Mouse (Mus musculus): Measurements from ENCODE around the gene Sh3pxd2a. TPM values are rescaled to one million over a fixed set of nuclear protein-coding genes. Genes with fewer than 3 reads are reported as not detected.

Gene Sh3pxd2a
- total RNA-seq, 2 experiments from 2014 or later: 124 to 134 TPM

- DNase-seq (ENCODE audit: low spot score in 2 of 2): no peak
Observed at GRCm38 (mm10) chr19:47285581-47285980, 178.6 kb downstream of the Sh3pxd2a start.

DNA sequence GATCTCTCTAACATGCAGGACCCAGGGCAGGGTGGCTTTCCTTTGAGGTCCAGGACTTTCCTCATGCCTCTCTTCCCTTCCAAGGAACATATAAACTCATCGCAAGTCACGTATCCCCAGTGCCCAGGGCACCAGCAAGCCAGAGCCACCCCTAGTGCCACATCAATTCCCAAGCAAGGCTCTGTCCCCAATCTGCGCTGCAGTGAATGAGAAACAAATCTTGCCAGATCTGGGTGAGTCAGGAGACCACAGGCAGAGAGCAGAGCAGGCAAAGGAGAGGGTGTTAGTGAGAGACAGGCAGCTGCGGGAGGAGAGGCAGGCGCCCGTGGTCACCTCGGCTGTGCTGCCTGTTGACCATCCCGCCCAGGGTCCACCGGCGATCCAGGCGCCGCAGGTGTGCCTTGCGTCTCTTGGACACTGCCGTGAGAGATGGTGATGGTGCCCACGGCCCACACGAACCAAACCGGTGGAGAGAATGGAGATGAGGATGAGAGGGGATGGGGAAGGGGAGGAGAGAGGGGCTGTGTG, 181.4 kb downstream of the Sh3pxd2a start:
- no peak for DNase-seq (ENCODE audit: low spot score in 2 of 2)

DNA sequence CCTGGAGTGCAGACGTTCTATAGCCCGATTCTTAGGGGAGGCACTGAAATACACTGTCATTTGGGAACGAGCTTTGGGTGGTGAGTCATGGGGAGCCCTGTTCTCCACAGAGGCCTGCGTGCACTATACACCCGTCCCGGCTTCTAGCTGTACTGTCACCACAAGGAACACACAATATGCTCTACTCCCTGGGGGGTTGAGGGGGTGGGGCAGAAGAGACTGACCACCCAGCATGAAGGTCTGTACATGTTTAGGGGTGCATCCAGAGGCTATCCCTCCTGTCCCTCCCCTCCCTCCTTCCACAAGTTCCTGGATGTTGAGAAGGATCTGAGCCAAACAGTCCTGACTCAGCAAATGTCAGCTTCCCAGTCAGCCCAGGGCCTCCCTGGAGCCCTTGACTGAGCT, 182.1 kb downstream of the Sh3pxd2a start:
- no peak for DNase-seq (ENCODE audit: low spot score in 2 of 2)

- peak in 1 of 2 experiments; percentile 52 for DNase-seq (ENCODE audit: low spot score in 2 of 2)
Observed at GRCm38 (mm10) chr19:47280894-47281293, 183.3 kb downstream of the Sh3pxd2a start.

DNA sequence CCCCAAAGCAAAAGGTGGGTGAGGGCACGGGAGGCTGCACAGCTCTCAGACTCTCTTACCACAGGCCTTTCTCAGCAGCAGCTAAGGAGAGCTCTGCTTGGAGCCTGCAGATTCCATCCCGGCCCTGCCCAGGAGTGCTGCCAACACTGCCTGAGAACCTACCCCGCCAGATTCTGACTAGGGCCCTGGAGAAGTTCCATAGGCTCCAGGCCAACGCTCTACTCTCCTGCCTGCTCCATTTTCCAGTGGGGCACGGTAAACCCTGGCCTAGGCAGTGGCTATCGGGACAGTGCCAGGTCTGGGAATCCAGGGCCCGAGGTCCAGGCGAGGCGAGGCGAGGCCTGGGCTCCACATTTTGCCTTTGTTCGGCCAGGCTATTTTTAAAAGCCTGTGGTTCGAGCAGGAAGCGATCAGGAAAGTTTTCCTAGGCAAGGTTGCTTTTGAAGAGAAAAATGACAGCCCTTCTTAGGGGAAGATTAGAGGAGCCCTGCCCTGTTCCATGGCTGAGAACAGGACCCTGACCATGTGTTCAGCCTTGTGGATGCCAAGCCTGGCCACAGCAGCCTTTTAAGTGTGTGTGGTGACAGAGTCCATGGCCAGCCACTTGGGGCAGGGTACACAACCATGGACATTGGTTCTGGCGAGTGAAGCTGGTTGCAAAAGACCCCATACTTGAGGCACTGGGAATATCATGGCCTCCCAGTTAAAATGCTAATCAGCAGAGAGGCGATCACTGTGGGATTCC, 184.2 kb downstream of the Sh3pxd2a start:
- peak; percentile 81 to 94 for DNase-seq (ENCODE audit: low spot score in 2 of 2)

- DNase-seq (ENCODE audit: low spot score in 2 of 2): no peak
Observed at GRCm38 (mm10) chr19:47279372-47279771, 184.8 kb downstream of the Sh3pxd2a start.

- DNase-seq (ENCODE audit: low spot score in 2 of 2): no peak
Observed at GRCm38 (mm10) chr19:47276730-47277129, 187.5 kb downstream of the Sh3pxd2a start.

GRCm38 (mm10) chr19:47270520-47270919, 193.7 kb downstream of the Sh3pxd2a start:
- no peak for DNase-seq (ENCODE audit: low spot score in 2 of 2)

GRCm38 (mm10) chr19:47269729-47270128, 194.5 kb downstream of the Sh3pxd2a start:
- no peak for DNase-seq (ENCODE audit: low spot score in 2 of 2)

GRCm38 (mm10) chr19:47267066-47267465, 197.1 kb downstream of the Sh3pxd2a start:
- no peak for DNase-seq (ENCODE audit: low spot score in 2 of 2)

GRCm38 (mm10) chr19:47266070-47266801, 198.0 kb downstream of the Sh3pxd2a start:
- DNase-seq (ENCODE audit: low spot score in 2 of 2): no peak

DNA sequence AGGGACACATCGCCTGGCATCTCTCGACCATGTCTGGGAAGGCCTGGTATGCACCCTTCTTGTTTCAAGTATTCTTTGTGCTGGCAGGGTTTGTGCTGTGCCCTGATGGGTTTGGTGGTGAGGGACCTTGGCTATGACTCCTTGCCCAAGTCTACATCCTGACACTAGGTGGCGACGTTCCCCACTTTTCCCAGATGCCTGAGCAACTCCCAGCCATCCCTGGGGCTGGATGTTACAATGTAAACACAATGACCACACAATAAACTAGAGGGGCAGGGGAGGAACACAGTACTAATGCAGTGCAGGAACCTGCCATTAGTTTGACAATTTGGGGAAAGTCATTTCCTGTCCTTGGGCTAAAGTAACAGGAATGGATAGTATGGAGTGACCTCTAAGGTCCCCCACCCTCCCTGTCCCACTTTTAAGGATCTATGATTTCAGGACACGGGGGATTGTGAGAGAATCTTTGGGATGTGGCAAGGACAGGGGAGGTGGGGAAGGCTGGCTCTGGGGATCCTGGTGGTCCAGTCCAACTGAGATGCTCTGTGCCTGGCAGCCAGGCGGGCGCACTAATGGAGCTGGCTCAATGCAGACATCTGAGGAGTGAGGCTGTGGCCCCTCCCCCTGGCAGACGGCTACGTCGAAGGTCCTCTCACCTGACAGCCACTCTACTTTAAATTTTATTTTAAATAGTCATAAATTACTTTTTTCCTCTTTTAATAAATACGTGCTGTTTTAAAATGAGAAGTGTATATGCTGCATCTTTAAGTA, 199.7 kb downstream of the Sh3pxd2a start:
- DNase-seq (ENCODE audit: low spot score in 2 of 2): peak in 1 of 2 experiments; percentile 70

GRCm38 (mm10) chr19:47263621-47264020, 200.6 kb downstream of the Sh3pxd2a start:
- DNase-seq (ENCODE audit: low spot score in 2 of 2): no peak

- no peak for DNase-seq (ENCODE audit: low spot score in 2 of 2)
Observed at GRCm38 (mm10) chr19:47261196-47261595, 203.0 kb downstream of the Sh3pxd2a start.

GRCm38 (mm10) chr19:47259581-47259980, 204.6 kb downstream of the Sh3pxd2a start:
- no peak for DNase-seq (ENCODE audit: low spot score in 2 of 2)

- no peak for DNase-seq (ENCODE audit: low spot score in 2 of 2)
Observed at GRCm38 (mm10) chr19:47255919-47256318, 208.3 kb downstream of the Sh3pxd2a start.

- no peak for DNase-seq (ENCODE audit: low spot score in 2 of 2)
Observed at GRCm38 (mm10) chr19:47255036-47255435, 209.2 kb downstream of the Sh3pxd2a start.

DNA sequence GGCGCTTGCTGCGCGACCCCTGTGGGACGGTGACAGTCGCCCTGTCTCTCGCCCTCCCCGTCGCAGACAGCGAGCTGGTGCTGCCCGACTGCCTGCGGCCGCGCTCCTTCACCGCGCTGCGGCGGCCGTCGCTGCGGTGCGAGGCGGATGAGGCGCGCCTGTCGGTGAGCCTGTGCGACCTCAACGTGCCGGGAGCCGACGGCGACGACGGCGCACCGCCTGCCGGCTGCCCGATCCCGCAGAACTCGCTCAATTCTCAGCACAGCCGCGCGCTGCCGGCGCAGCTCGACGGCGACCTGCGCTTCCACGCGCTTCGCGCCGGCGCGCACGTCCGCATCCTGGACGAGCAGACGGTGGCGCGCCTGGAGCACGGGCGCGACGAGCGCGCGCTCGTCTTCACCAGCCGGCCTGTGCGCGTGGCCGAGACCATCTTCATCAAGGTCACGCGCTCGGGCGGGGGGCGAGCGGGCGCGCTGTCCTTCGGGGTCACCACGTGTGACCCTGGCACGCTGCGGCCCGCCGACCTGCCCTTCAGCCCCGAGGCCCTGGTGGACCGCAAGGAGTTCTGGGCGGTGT, 211.1 kb downstream of the Sh3pxd2a start:
- DNase-seq (ENCODE audit: low spot score in 2 of 2): no peak

- DNase-seq (ENCODE audit: low spot score in 2 of 2): no peak
Observed at GRCm38 (mm10) chr19:47250931-47251330, 213.3 kb downstream of the Sh3pxd2a start.

- DNase-seq (ENCODE audit: low spot score in 2 of 2): peak in 1 of 2 experiments; percentile 46
Observed at GRCm38 (mm10) chr19:47248906-47249568, 215.2 kb downstream of the Sh3pxd2a start.

GRCm38 (mm10) chr19:47248296-47248695, 215.9 kb downstream of the Sh3pxd2a start:
- no peak for DNase-seq (ENCODE audit: low spot score in 2 of 2)
